Mouse (Mus musculus) C2C12 (cell line): ENCODE measurements at regions not wholly inside any gene's neighbourhood (a gene's known extent, or its start where the extent isn't known, plus 50 kb on each side); places are given as distances from the start of the nearest gene placed in this dataset.
"Not testable (repeated sequence)": the region's sequence is repeated elsewhere in the genome, so short reads cannot be mapped to it uniquely, and the experiment has no call there.

ENCODE experiments used
- CTCF ChIP-seq: IDR thresholded peaks from one replicate; pipeline ENCODE4 v1.5.1; 2011; ENCODE audit not compliant: control insufficient read depth, insufficient read depth, insufficient read length
- MAX ChIP-seq: IDR thresholded peaks from one replicate; pipeline ENCODE4 v1.6.1; 2011; ENCODE audit warnings: mild to moderate bottlenecking, control low read depth

- TF ChIP-seq CTCF, MAX: not testable (repeated sequence)
These were observed 436.7 kb upstream of the Kif18a start for GRCm38 (mm10) chr2:108843855-108844254.
